Mouse (Mus musculus): Measurements from ENCODE around the gene S100z.

Gene S100z

GRCm38 (mm10) chr13:95478671-95479413 is at the start of gene S100z:
Gene S100z, minus strand, starts transcription at chr13:95478721.
- DNase-seq, result no peak

- DNase-seq, result peak; percentile 54 to 57
These were observed 46.4 kb upstream of the S100z start, which contains the start of gene F2rl1 for GRCm38 (mm10) chr13:95524674-95525491. Gene F2rl1, minus strand, starts transcription at chr13:95525227.

- peak in 1 of 2 experiments; percentile 7 for DNase-seq
These were observed 45.8 kb upstream of the S100z start for GRCm38 (mm10) chr13:95524424-95524673.

- DNase-seq, result peak; percentile 13 to 23
These were observed 45.3 kb upstream of the S100z start for GRCm38 (mm10) chr13:95523659-95524423.

- no peak for DNase-seq
These were observed 43.7 kb upstream of the S100z start for GRCm38 (mm10) chr13:95522176-95522575.

- DNase-seq, result peak in 1 of 2 experiments; percentile 13
These were observed 42.5 kb upstream of the S100z start for GRCm38 (mm10) chr13:95521029-95521428.

GRCm38 (mm10) chr13:95514756-95515155 is 36.2 kb upstream of the S100z start:
- no peak for DNase-seq

- DNase-seq, result no peak
These were observed 31.5 kb upstream of the S100z start for GRCm38 (mm10) chr13:95510054-95510453.

GRCm38 (mm10) chr13:95503279-95503917 is 24.9 kb upstream of the S100z start:
- DNase-seq, result no peak

- DNase-seq, result no peak
These were observed 18.1 kb upstream of the S100z start for GRCm38 (mm10) chr13:95496601-95497000.

GRCm38 (mm10) chr13:95494812-95495211 is 16.3 kb upstream of the S100z start:
- peak; percentile 24 to 26 for DNase-seq

GRCm38 (mm10) chr13:95493296-95493695 is 14.8 kb upstream of the S100z start:
- DNase-seq, result no peak

- DNase-seq, result no peak
These were observed 12.8 kb upstream of the S100z start for GRCm38 (mm10) chr13:95491327-95491726.

GRCm38 (mm10) chr13:95484664-95485063 is 6.1 kb upstream of the S100z start:
- DNase-seq, result no peak

GRCm38 (mm10) chr13:95481428-95481827 is 2.9 kb upstream of the S100z start:
- DNase-seq, result peak; percentile 81 to 83

- DNase-seq, result no peak
These were observed 1.3 kb downstream of the S100z start for GRCm38 (mm10) chr13:95477173-95477572.

- no peak for DNase-seq
These were observed 3.4 kb downstream of the S100z start for GRCm38 (mm10) chr13:95475124-95475523.

GRCm38 (mm10) chr13:95474294-95474693 is 4.2 kb downstream of the S100z start:
- no peak for DNase-seq

- peak; percentile 21 to 22 for DNase-seq
These were observed 7.6 kb downstream of the S100z start for GRCm38 (mm10) chr13:95470970-95471369.

GRCm38 (mm10) chr13:95451529-95451928 is 27.0 kb downstream of the S100z start:
- no peak for DNase-seq

GRCm38 (mm10) chr13:95450636-95451210 is 27.8 kb downstream of the S100z start:
- no peak for DNase-seq

- DNase-seq, result no peak
These were observed 28.8 kb downstream of the S100z start for GRCm38 (mm10) chr13:95449730-95450129.

GRCm38 (mm10) chr13:95444824-95445223 is 33.7 kb downstream of the S100z start, which contains the start of gene Crhbp:
Gene Crhbp, minus strand, starts transcription at chr13:95444924.
- DNase-seq, result no peak

Measured in B cell, adult 2 months (primary cell).